Mouse (Mus musculus): ENCODE measurements around the gene Ucp3.

Gene Ucp3

GRCm38 (mm10) chr7:100472777-100473176 lies at the start of gene Ucp3:
Gene Ucp3 (plus strand): TSS chr7:100472990.
- DNase-seq (ENCODE audit: low read depth, low spot score) = no peak

- no peak for DNase-seq (ENCODE audit: low read depth, low spot score)
Observed at GRCm38 (mm10) chr7:100425795-100426194, 47.0 kb upstream of the Ucp3 start.

GRCm38 (mm10) chr7:100429102-100429501 lies 43.7 kb upstream of the Ucp3 start:
- DNase-seq (ENCODE audit: low read depth, low spot score) = peak; percentile 23

GRCm38 (mm10) chr7:100429911-100430310 lies 42.9 kb upstream of the Ucp3 start:
- DNase-seq (ENCODE audit: low read depth, low spot score) = no peak

- no peak for DNase-seq (ENCODE audit: low read depth, low spot score)
Observed at GRCm38 (mm10) chr7:100431103-100431502, 41.7 kb upstream of the Ucp3 start.

GRCm38 (mm10) chr7:100433295-100433694 lies 39.5 kb upstream of the Ucp3 start:
- no peak for DNase-seq (ENCODE audit: low read depth, low spot score)

GRCm38 (mm10) chr7:100443728-100444127 lies 29.1 kb upstream of the Ucp3 start:
- no peak for DNase-seq (ENCODE audit: low read depth, low spot score)

GRCm38 (mm10) chr7:100446271-100446670 lies 26.5 kb upstream of the Ucp3 start:
- DNase-seq (ENCODE audit: low read depth, low spot score) = no peak

- DNase-seq (ENCODE audit: low read depth, low spot score) = no peak
Observed at GRCm38 (mm10) chr7:100448530-100448929, 24.3 kb upstream of the Ucp3 start.

- no peak for DNase-seq (ENCODE audit: low read depth, low spot score)
Observed at GRCm38 (mm10) chr7:100448985-100449384, 23.8 kb upstream of the Ucp3 start.

- no peak for DNase-seq (ENCODE audit: low read depth, low spot score)
Observed at GRCm38 (mm10) chr7:100458153-100458552, 14.6 kb upstream of the Ucp3 start.

GRCm38 (mm10) chr7:100459862-100460261 lies 12.9 kb upstream of the Ucp3 start:
- no peak for DNase-seq (ENCODE audit: low read depth, low spot score)

- no peak for DNase-seq (ENCODE audit: low read depth, low spot score)
Observed at GRCm38 (mm10) chr7:100461621-100462151, 11.1 kb upstream of the Ucp3 start.

- DNase-seq (ENCODE audit: low read depth, low spot score) = no peak
Observed at GRCm38 (mm10) chr7:100463194-100463593, 9.6 kb upstream of the Ucp3 start.

GRCm38 (mm10) chr7:100463757-100464156 lies 9.0 kb upstream of the Ucp3 start:
- DNase-seq (ENCODE audit: low read depth, low spot score) = no peak

- DNase-seq (ENCODE audit: low read depth, low spot score) = no peak
Observed at GRCm38 (mm10) chr7:100464248-100464647, 8.5 kb upstream of the Ucp3 start.

GRCm38 (mm10) chr7:100465248-100465647 lies 7.5 kb upstream of the Ucp3 start:
- DNase-seq (ENCODE audit: low read depth, low spot score) = no peak

- DNase-seq (ENCODE audit: low read depth, low spot score) = no peak
Observed at GRCm38 (mm10) chr7:100465656-100466309, 7.0 kb upstream of the Ucp3 start.

- DNase-seq (ENCODE audit: low read depth, low spot score) = no peak
Observed at GRCm38 (mm10) chr7:100466781-100467510, 5.8 kb upstream of the Ucp3 start.

- DNase-seq (ENCODE audit: low read depth, low spot score) = no peak
Observed at GRCm38 (mm10) chr7:100468761-100469160, 4.0 kb upstream of the Ucp3 start.

GRCm38 (mm10) chr7:100469502-100469901 lies 3.3 kb upstream of the Ucp3 start:
- no peak for DNase-seq (ENCODE audit: low read depth, low spot score)

GRCm38 (mm10) chr7:100470796-100471406 lies 1.9 kb upstream of the Ucp3 start:
- DNase-seq (ENCODE audit: low read depth, low spot score) = no peak

- no peak for DNase-seq (ENCODE audit: low read depth, low spot score)
Observed at GRCm38 (mm10) chr7:100471407-100471797, 1.4 kb upstream of the Ucp3 start.
